Mouse (Mus musculus) monocyte, adult 5-6 weeks (primary cell): Measurements from ENCODE around the gene Pfn2. TPM values are rescaled to one million over a fixed set of nuclear protein-coding genes. Genes with fewer than 3 reads are reported as not detected.
"Not testable (repeated sequence)": the region's sequence is repeated elsewhere in the genome, so short reads cannot be mapped to it uniquely, and the experiment has no call there.

Experiments used
- ATAC-seq: fragments of 153-309, 156-312 bp; replicated peaks from 2 replicates; pipeline ENCODE4 v1.8.0; 2017; ENCODE audit warnings: mild to moderate bottlenecking; ENCODE audit not compliant: low TSS enrichment, insufficient number of reproducible peaks, severe bottlenecking, poor library complexity, low FRiP score
- total RNA-seq: library from RNA; stranded (forward); fragments of 200-1000, 200-491, 200-594 nt; gene quantifications from 3 replicates; pipeline ENCODE4 v1.2.3, GENCODE M21; 2017

Gene Pfn2
- 0.96 to 1.1 TPM in 2 of 3 replicates, not detected in the other for total RNA-seq

DNA sequence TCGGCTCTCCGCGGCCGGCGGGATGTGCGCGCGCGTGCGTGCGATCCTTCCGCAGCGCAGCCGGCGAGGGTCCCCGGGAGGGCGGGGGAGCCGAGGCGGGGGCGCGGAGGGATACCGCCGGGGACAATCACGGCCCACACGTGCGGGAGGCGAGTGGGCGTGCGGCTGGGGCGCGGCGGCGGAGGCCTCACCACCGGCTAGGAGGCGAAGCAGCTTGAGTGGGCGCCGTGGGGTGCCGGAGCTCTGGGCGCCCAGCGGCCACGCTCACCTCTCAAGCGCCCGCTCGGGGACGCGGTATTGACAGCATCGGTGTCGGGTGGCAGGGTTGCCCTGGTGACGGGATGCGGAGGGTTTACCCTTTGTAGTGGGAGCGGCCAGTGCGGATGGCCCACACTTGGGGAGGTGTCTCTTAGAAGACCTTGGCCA is at the start of gene Pfn2:
TSS of gene Pfn2 (minus strand) at position 320 of the 426 bp plus-strand sequence.
- no peak; the same call in 1 of the 2 replicates for ATAC-seq

DNA sequence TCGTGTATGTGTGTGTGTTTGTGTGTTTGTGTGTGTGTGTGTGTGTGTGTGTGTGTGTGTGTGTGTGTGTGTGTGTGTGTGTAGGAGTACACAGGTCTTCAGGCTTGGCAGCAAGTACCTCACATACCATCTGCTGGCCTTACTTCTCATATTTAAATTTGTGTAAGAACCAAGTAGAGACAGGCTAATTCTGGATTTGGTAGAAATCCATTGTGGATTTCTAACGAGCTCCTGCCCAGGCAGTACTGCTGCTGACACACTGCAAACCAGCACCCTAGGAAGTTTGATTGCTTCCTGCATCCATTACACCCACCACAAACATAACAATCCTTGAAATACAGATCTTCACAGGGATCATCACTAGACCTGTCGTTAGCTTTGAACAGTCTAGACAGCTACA is 35.1 kb upstream of the Pfn2 start:
- no peak for ATAC-seq

DNA sequence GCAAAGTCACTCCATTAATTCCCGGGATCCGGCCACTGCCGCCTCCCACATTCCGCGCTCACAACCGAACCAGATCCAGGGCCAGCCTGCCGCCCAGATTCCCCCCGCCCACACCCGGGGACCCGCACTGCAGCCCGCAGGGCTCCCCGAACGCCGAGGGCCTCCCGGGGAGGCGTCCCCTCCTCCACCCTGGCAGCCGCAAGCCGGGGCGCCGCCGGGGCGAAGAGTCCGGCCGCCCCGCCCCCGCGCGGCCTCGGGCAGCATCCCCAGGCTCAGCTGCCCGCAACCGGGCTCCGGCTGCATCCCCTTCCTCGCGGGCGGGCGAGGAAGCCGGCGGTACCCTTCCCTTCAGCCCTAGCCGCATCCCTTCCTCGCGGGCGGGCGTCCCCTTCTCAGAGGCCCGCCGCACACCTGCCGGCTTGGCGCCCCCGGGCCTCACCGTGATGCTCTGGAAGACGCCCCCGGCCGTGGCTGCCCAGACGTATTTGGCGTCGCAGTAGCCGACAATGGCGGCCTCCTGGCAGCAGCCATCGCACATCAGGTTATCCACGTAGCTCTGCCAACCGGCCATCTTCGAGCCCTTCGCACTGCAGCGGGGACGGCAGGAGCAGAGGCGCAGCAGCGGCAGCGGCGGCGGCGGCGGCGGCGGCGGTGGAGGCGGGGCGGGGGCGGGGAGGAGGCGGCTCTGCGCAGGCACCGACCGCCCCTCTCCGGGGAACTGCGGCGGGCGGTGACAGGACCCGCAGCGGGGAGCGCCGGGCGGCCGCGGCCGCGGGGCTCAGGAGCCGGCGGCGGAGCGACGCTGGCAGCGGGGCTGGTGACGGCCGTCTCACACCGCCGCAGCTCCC is 743 bp downstream of the Pfn2 start:
- ATAC-seq, result no peak

DNA sequence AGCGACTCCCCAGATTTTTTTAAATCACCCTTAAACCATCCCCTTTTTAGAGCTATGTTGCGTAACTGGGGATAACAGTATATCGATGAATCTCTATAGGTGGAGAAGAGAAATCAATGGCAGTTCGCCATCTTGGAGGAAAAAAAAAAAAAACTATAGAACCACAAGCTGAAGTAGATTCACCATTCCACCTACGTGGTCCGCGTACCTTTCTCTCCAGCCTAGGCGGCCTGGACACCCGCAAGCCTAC is 1.3 kb downstream of the Pfn2 start:
- ATAC-seq, result no peak

DNA sequence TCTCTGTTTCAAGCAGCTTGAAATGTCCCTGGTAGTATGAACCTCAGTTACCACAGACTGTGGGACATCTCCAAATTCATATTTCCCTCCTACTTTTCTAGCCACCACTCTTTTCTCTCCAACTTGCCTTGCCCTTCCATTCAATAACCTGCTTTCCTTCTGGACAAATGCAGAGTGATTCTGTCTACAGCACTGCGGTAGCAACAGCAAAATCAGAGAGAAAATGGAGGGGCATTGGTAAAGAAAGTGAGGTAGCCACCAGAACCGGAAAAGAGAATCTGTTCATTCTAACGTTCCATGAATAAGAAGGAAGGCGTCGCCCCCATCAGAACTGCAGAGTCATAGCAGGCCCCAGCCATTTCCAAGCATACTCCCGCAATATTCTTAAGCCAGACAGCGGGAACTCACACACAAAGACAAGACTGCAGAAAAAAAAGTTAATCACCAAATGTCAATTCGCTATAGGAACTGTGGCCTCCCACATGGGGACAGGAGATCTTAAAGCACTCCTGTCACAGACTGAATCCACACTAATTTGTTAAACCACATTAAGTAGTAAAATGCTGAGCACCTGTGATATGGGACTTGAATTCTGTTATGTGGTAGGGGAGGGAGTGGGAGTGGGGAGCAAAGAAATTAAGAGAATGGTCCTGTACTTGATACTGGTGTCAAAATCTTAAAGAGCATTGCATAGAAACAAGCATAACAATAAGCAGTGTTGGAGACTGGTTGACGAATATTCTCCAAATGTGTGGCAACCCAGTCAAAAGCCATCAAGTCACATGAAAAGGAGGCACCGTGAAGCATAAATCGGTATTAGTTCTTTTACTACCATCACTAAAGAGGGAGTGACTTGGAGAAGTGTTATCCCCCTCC is 1.9 kb downstream of the Pfn2 start:
- no peak for ATAC-seq

DNA sequence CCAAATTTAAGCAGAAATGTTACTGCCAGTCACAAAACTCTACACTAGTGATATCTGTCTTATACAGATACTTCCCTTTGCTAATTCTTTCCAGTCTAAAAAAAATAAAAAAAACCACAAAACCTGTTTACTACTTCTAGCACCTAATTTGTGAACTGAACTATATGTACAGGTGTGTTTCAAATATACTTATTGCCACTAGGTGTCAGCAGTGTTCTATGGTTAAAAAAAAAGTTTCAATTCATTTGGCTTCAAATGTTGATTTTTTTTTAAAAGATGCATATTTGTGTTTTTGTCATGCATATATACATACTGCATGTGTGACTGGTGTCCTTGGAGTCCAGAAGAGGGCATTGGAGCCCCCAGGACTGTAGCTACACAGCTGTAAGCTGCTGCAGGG is 4.1 kb downstream of the Pfn2 start:
- ATAC-seq, result no peak

DNA sequence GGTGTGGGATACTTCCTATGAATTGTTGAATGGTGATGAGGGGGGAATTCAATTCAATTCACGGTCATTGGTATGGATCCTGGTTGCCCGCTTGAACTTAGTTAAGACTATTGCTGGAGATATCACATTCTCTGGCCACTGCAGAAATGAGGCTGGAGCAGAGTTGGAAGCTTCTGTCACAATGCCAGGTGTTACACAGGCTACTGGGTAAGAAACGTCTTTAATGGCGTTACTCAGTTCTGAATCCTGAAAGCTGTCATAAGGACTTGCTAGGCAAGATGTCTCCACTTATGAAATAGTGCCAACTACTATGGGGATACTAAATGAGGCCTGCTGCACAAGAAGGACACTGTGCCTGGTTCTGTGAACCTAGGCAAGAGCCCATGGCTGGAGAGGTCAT is 11.0 kb downstream of the Pfn2 start:
- ATAC-seq, result no peak

DNA sequence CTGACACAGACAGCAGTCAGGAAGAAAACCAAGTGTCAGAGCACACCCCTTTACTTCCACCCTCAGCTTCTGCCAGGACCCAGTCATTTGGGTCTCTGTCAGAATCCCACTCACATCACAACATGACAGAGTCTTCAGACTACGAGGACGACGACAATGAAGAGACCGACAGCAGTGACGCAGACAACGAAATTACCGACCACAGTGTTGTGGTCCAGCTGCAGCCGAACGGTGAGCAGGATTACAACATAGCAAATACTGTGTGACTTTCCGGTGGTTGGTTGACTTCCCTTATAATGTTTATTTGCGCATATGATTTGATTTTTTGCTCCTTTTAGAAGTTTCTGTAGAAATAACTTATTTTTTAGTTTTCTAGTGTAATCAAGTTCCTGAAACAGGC is 14.3 kb downstream of the Pfn2 start:
- no peak for ATAC-seq

DNA sequence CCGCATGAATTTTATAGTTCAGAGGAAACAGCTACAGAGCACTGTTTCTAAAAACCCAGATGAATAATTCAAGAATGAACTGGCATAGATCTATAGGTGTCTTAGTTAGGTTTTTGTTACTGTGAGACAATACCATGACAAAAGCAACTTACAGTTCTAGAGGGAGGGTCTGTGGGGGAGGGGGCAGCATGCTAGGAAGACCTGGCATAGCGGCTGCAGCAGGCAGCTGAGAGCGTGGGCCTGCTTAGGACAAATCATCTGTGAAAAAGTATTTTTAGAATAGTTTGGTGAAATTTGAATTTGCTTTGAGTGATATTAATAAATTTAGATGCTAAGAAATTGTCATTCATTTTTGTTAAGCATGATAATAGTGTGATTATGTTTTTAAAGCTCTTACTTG is 22.0 kb downstream of the Pfn2 start:
- no peak for ATAC-seq

DNA sequence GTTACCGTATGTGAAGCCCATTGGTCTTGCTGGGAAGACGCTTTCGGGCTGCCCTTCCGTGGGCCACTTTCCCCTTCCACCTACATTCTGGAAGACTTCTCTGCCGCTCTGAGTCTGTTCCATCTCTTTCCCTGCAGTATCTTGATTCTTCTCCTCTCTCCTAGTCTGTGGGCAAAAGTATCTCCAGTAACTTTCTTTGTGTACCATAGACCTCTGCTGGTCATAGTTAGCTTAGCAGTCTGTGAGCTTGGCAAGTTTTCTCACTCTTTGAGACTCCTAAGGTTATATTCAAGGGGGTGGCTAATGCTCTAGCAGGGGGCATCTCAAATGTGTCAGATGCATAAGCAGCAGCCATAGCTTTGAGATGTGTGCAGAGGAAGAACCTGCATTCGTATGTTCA is 32.4 kb downstream of the Pfn2 start:
- ATAC-seq, result no peak

DNA sequence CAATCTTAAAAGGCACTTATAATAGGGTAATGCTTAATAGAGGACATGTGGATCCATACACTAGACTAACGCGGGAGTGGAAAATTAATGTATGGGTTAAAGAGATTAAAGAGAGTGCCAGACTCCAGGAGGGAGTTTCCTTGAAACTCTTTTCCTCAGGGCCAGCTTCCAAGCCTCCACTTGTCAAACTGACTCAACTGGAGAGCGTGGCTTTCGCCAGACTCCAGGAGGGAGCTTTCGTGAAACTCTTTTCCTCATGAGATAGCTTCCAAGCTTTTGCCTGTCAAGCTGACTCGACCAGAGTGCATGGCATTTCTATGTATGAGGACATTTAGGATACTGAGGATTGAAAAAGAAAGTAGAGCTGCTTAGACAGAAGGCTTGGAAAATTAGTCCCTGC is 52.8 kb downstream of the Pfn2 start:
- ATAC-seq, result not testable (repeated sequence)

Other genes starting within 250 kb of the Pfn2 start
- gene Commd2, start 196.4 kb downstream of the Pfn2 start, total RNA-seq, result 12.8 to 28.5 TPM (median 25.4 TPM) in 3 replicates
- 0.58 TPM in 1 of 3 replicates, not detected in the others for gene Ankub1, start 155.3 kb downstream of the Pfn2 start, total RNA-seq
- 101 to 136 TPM (median 132 TPM) in 3 replicates for gene Rnf13, start 112.0 kb downstream of the Pfn2 start, total RNA-seq